Mouse (Mus musculus): ENCODE measurements around the gene Gsdma3.

The Gsdma3 gene

GRCm38 (mm10) chr11:98625611-98626410 is at the start of gene Gsdma3, which contains the start of gene Gm12355:
TSS of gene Gsdma3 (plus strand) at chr11:98626360.
TSS of gene Gm12355 (minus strand) at chr11:98625661.
- DNase-seq = no peak

GRCm38 (mm10) chr11:98577776-98578175 is 48.4 kb upstream of the Gsdma3 start:
- DNase-seq = peak in 1 of 2 experiments; percentile 36

GRCm38 (mm10) chr11:98580301-98581121 is 45.6 kb upstream of the Gsdma3 start:
- no peak for DNase-seq

GRCm38 (mm10) chr11:98581286-98582029 is 44.7 kb upstream of the Gsdma3 start:
- no peak for DNase-seq

- DNase-seq = no peak
Observed at GRCm38 (mm10) chr11:98582030-98582388, 44.2 kb upstream of the Gsdma3 start.

- no peak for DNase-seq
Observed at GRCm38 (mm10) chr11:98582551-98583264, 43.5 kb upstream of the Gsdma3 start.

- no peak for DNase-seq
Observed at GRCm38 (mm10) chr11:98583265-98583552, 43.0 kb upstream of the Gsdma3 start.

- DNase-seq = no peak
Observed at GRCm38 (mm10) chr11:98583571-98583970, 42.6 kb upstream of the Gsdma3 start.

GRCm38 (mm10) chr11:98584146-98584545 is 42.0 kb upstream of the Gsdma3 start:
- no peak for DNase-seq

GRCm38 (mm10) chr11:98584629-98585177 is 41.5 kb upstream of the Gsdma3 start:
- DNase-seq = no peak

GRCm38 (mm10) chr11:98586087-98586891 is 39.9 kb upstream of the Gsdma3 start:
- peak in 1 of 2 experiments; percentile 63 for DNase-seq

GRCm38 (mm10) chr11:98586892-98587563 is 39.1 kb upstream of the Gsdma3 start, which contains the start of gene Ormdl3:
TSS of gene Ormdl3 (minus strand) at chr11:98587368.
- peak; percentile 100 for DNase-seq

- peak; percentile 71 to 76 for DNase-seq
Observed at GRCm38 (mm10) chr11:98587684-98588546, 38.2 kb upstream of the Gsdma3 start.

- DNase-seq = peak in 1 of 2 experiments; percentile 47
Observed at GRCm38 (mm10) chr11:98588833-98589281, 37.3 kb upstream of the Gsdma3 start.

GRCm38 (mm10) chr11:98589306-98589705 is 36.9 kb upstream of the Gsdma3 start:
- no peak for DNase-seq

- peak; percentile 75 to 80 for DNase-seq
Observed at GRCm38 (mm10) chr11:98590548-98591445, 35.4 kb upstream of the Gsdma3 start.

- no peak for DNase-seq
Observed at GRCm38 (mm10) chr11:98595021-98595420, 31.1 kb upstream of the Gsdma3 start.

GRCm38 (mm10) chr11:98595473-98595872 is 30.7 kb upstream of the Gsdma3 start:
- no peak for DNase-seq
